20 mouse cellular contexts compared by ENCODE assay signal in the genomic region with DNA sequence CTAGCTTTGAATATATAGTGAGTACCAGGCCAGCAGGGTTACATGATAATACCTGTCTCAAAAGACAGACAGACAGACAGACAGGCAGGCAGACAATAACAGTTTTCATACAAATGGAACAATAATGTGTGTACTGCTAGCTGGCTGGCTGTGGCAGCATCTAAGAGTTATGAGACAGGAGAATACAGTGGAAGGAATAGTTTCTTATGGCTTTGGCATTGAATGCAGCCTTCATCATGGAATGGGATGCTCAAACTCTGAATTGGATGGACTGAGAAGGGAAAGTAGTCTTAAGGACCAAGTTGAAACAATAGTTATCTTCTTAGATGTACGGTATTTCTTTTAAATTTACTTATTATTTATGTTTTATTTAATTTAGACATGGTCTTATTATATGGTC. TPM values are rescaled to one million over a fixed set of nuclear protein-coding genes. Genes with fewer than 3 reads are reported as not detected.
DNase-seq lines count a peak whose midpoint lies in the region; ATAC-seq lines count a peak whose summit lies in the region.
"Had no signal": no experiment of that assay in that cellular context is flagged by ENCODE, and none has a peak within 500 bp of the region (broad histone marks: within the 10 kb centered on the region; RNA-seq: fewer than 3 reads in every experiment).

No protein-coding gene starts in this region.

- H3K36me3 ChIP-seq in midbrain, embryonic 11.5 days (ENCODE audit: control insufficient read depth, insufficient read depth, low read length) = no peaks in the 10 kb centered on the region
- no peaks in the 10 kb centered on the region for H3K36me3 ChIP-seq in midbrain, embryonic 16.5 days (ENCODE audit: control insufficient read depth, insufficient read depth, low read length)
- H3K36me3 ChIP-seq: G1E had no signal

- H3K4me3 ChIP-seq in midbrain, embryonic 11.5 days (ENCODE audit: low read depth, low read length) = no peak overlapping the region
- no peak overlapping the region for H3K4me3 ChIP-seq in midbrain, embryonic 16.5 days (ENCODE audit: low read depth, low read length)

- 97% methylated on average over 1 of the region's 1 CpGs for WGBS in midbrain, embryonic 11.5 days
- WGBS in midbrain, embryonic 16.5 days = 92% methylated on average over 1 of the region's 1 CpGs

- no peak overlapping the region for H3K27ac ChIP-seq in midbrain, embryonic 11.5 days (ENCODE audit: low read depth, low read length)
- no peak overlapping the region for H3K27ac ChIP-seq in midbrain, embryonic 16.5 days (ENCODE audit: low read length)

- no peaks in the 10 kb centered on the region for H3K9me3 ChIP-seq in midbrain, embryonic 11.5 days (ENCODE audit: control insufficient read depth, low read length)
- H3K9me3 ChIP-seq in midbrain, embryonic 16.5 days (replicated peaks; ENCODE audit: control insufficient read depth, low read length, poor library complexity, severe bottlenecking) = no peaks in the 10 kb centered on the region
- H3K9me3 ChIP-seq: G1E had no signal

- no peak overlapping the region for H3K4me2 ChIP-seq in midbrain, embryonic 11.5 days
- H3K4me2 ChIP-seq in midbrain, embryonic 16.5 days (ENCODE audit: low read length) = no peak overlapping the region

- peak; percentile 53 for DNase-seq in heart, adult 11 months
- no peak for DNase-seq in heart, adult 9 months (ENCODE audit: low spot score in 2 of 2)
- DNase-seq in midbrain, embryonic 11.5 days (ENCODE audit: low spot score, missing footprints) = peak; percentile 57
- DNase-seq: adrenal gland, adult 2 months; adrenal gland, adult 8-10 months; adrenal gland, postnatal 10 days; adrenal gland, postnatal 14 days; adrenal gland, postnatal 25 days; adrenal gland, postnatal 36 days; B cell, adult 2 months; cerebellum, adult 11 months; cerebellum, adult 11-12 months; cerebellum, adult 18-20 months had no signal

- no peaks in the 10 kb centered on the region for H3K27me3 ChIP-seq in midbrain, embryonic 11.5 days (ENCODE audit: control insufficient read depth, insufficient read depth, low read length)
- no peaks in the 10 kb centered on the region for H3K27me3 ChIP-seq in midbrain, embryonic 16.5 days (ENCODE audit: control insufficient read depth, insufficient read depth, low read depth, low read length)

- no peaks in the 10 kb centered on the region for H3K4me1 ChIP-seq in midbrain, embryonic 11.5 days (ENCODE audit: control insufficient read depth, insufficient read depth, low read length)
- peaks cover 2% of the 10 kb centered on the region; the same call in 1 of the 2 replicates for H3K4me1 ChIP-seq in midbrain, embryonic 16.5 days (ENCODE audit: control insufficient read depth, insufficient read depth, low read length)

- no peak for ATAC-seq in midbrain, embryonic 11.5 days (ENCODE audit: low FRiP score)
- ATAC-seq in midbrain, embryonic 16.5 days = no peak
- ATAC-seq: activated CD4-positive, CD25-positive, alpha-beta regulatory T cell, adult 4 months; CD4-positive, CD25-positive, alpha-beta regulatory T cell, adult 4 months; Patski had no signal

- H3K9ac ChIP-seq in midbrain, embryonic 11.5 days (ENCODE audit: low read length) = no peak overlapping the region
- no peak overlapping the region for H3K9ac ChIP-seq in midbrain, embryonic 16.5 days (ENCODE audit: low read depth, low read length)

RNA-seq across cellular contexts. Expression of gene Cga, which starts 5.7 kb away (rescaled TPM):
- polyA plus RNA-seq in midbrain, embryonic 11.5 days (2014; fragmentation: Nextera tagmentation; extraction: Ambion mirVana) = not detected in 2 replicates
- polyA plus RNA-seq in midbrain, embryonic 16.5 days (2015; fragmentation: Nextera tagmentation; extraction: Ambion mirVana) = 0.48 TPM in 1 of 2 replicates, not detected in the other
- polyA plus RNA-seq: activated CD4-positive, CD25-positive, alpha-beta regulatory T cell, adult 4 months; adrenal gland, adult 2 months; brain, embryonic 14.5 days; C2C12; CD4-positive, CD25-positive, alpha-beta regulatory T cell, adult 4 months; G1E; Patski had no signal

RNA-seq across cellular contexts. Expression of gene Zfp292, which starts 16.6 kb away (rescaled TPM):
- 40.1 and 47.2 TPM in 2 replicates for polyA plus RNA-seq in midbrain, embryonic 11.5 days (2014; fragmentation: Nextera tagmentation; extraction: Ambion mirVana)
- 27.3 and 34.5 TPM in 2 replicates for polyA plus RNA-seq in midbrain, embryonic 16.5 days (2015; fragmentation: Nextera tagmentation; extraction: Ambion mirVana)

Comparison
In these comparisons a context has a peak if more than half of its experiments do, and no peak if none do; other contexts are left out.
1. DNase-seq: peak in heart, adult 11 months (single experiment) and midbrain, embryonic 11.5 days (single experiment); none in heart, adult 9 months (0 of 2).